Mouse (Mus musculus): ENCODE measurements at regions not wholly inside any gene's neighbourhood (a gene's known extent, or its start where the extent isn't known, plus 50 kb on each side); places are given as distances from the start of the nearest gene placed in this dataset.

GRCm38 (mm10) chr2:45222213-45222612 lies 105.0 kb upstream of the Zeb2 start:
- ATAC-seq (ENCODE audit: insufficient number of reproducible peaks, low FRiP score, low TSS enrichment, low read depth), result no peak
- H3K27me3 ChIP-seq (ENCODE audit: control insufficient read depth, insufficient read depth, low read length), result no peaks in the 10 kb centered on the region
- no peak overlapping the region for H3K4me2 ChIP-seq (ENCODE audit: low read depth, severe bottlenecking)

GRCm38 (mm10) chr2:45219851-45220250 lies 102.7 kb upstream of the Zeb2 start:
- Histone ChIP-seq H3K4me3 (ENCODE audit: low read depth, low read length) (no peak overlapping the region), H3K9ac (ENCODE audit: low read length) (no peak overlapping the region), H3K36me3 (ENCODE audit: control insufficient read depth, insufficient read depth, low read length) (no peaks in the 10 kb centered on the region), H3K27ac (replicated peaks; ENCODE audit: low read depth, low read length) (no peak overlapping the region), H3K4me1 (ENCODE audit: control insufficient read depth, insufficient read depth, low read length) (0 out of 2 replicates have a peak, but pooled peaks cover 3% of the 10 kb centered on the region), H3K27me3 (ENCODE audit: control insufficient read depth, insufficient read depth, low read length) (no peaks in the 10 kb centered on the region), H3K4me2 (ENCODE audit: low read depth, severe bottlenecking) (no peak overlapping the region), H3K9me3 (ENCODE audit: control insufficient read depth, low read length) (no peaks in the 10 kb centered on the region)
- WGBS, result 60% methylated on average over 5 of the region's 5 CpGs
- no peak for DNase-seq (ENCODE audit: low spot score)
- ATAC-seq (ENCODE audit: insufficient number of reproducible peaks, low FRiP score, low TSS enrichment, low read depth), result no peak

More at GRCm38 (mm10) chr2:45222213-45222612, 105.0 kb upstream of the Zeb2 start:
- Histone ChIP-seq H3K36me3 (ENCODE audit: control insufficient read depth, insufficient read depth, low read length) (no peaks in the 10 kb centered on the region), H3K9ac (ENCODE audit: low read length) (no peak overlapping the region), H3K9me3 (ENCODE audit: control insufficient read depth, low read length) (no peaks in the 10 kb centered on the region), H3K27ac (replicated peaks; ENCODE audit: low read depth, low read length) (no peak overlapping the region), H3K4me1 (ENCODE audit: control insufficient read depth, insufficient read depth, low read length) (0 out of 2 replicates have a peak, but pooled peaks cover 5% of the 10 kb centered on the region), H3K4me3 (ENCODE audit: low read depth, low read length) (no peak overlapping the region)
- no peak for DNase-seq (ENCODE audit: low spot score)
- WGBS, result 77% methylated on average over 13 of the region's 13 CpGs

- Histone ChIP-seq H3K4me1 (ENCODE audit: control insufficient read depth, insufficient read depth, low read length) (no peaks in the 10 kb centered on the region), H3K9ac (ENCODE audit: low read length) (no peak overlapping the region), H3K4me3 (ENCODE audit: low read depth, low read length) (no peak overlapping the region), H3K27ac (replicated peaks; ENCODE audit: low read depth, low read length) (no peak overlapping the region), H3K9me3 (ENCODE audit: control insufficient read depth, low read length) (no peaks in the 10 kb centered on the region), H3K27me3 (ENCODE audit: control insufficient read depth, insufficient read depth, low read length) (no peaks in the 10 kb centered on the region), H3K36me3 (ENCODE audit: control insufficient read depth, insufficient read depth, low read length) (no peaks in the 10 kb centered on the region), H3K4me2 (ENCODE audit: low read depth, severe bottlenecking) (no peak overlapping the region)
- DNase-seq (ENCODE audit: low spot score), result no peak
- ATAC-seq (ENCODE audit: insufficient number of reproducible peaks, low FRiP score, low TSS enrichment, low read depth), result no peak
- WGBS, result 83% methylated on average over 2 of the region's 2 CpGs
These were observed 95.6 kb upstream of the Zeb2 start for GRCm38 (mm10) chr2:45212833-45213232.

- Histone ChIP-seq H3K9me3 (ENCODE audit: control insufficient read depth, low read length) (no peaks in the 10 kb centered on the region), H3K4me2 (ENCODE audit: low read depth, severe bottlenecking) (no peak overlapping the region), H3K27me3 (ENCODE audit: control insufficient read depth, insufficient read depth, low read length) (no peaks in the 10 kb centered on the region), H3K4me1 (ENCODE audit: control insufficient read depth, insufficient read depth, low read length) (no peaks in the 10 kb centered on the region), H3K4me3 (ENCODE audit: low read depth, low read length) (no peak overlapping the region), H3K36me3 (ENCODE audit: control insufficient read depth, insufficient read depth, low read length) (no peaks in the 10 kb centered on the region), H3K27ac (replicated peaks; ENCODE audit: low read depth, low read length) (no peak overlapping the region), H3K9ac (ENCODE audit: low read length) (no peak overlapping the region)
- no peak for DNase-seq (ENCODE audit: low spot score)
- 89% methylated on average over 6 of the region's 6 CpGs for WGBS
- ATAC-seq (ENCODE audit: insufficient number of reproducible peaks, low FRiP score, low TSS enrichment, low read depth), result no peak
These were observed 91.3 kb upstream of the Zeb2 start for GRCm38 (mm10) chr2:45208526-45208925.

GRCm38 (mm10) chr2:45205756-45206155 lies 88.6 kb upstream of the Zeb2 start:
- ATAC-seq (ENCODE audit: insufficient number of reproducible peaks, low FRiP score, low TSS enrichment, low read depth), result no peak
- H3K36me3 ChIP-seq (ENCODE audit: control insufficient read depth, insufficient read depth, low read length), result no peaks in the 10 kb centered on the region
- DNase-seq (ENCODE audit: low spot score), result no peak
- H3K27me3 ChIP-seq (ENCODE audit: control insufficient read depth, insufficient read depth, low read length), result no peaks in the 10 kb centered on the region
- H3K4me2 ChIP-seq (ENCODE audit: low read depth, severe bottlenecking), result no peak overlapping the region
- no peak overlapping the region for H3K9ac ChIP-seq (ENCODE audit: low read length)
- H3K4me3 ChIP-seq (ENCODE audit: low read depth, low read length), result no peak overlapping the region
- no peaks in the 10 kb centered on the region for H3K9me3 ChIP-seq (ENCODE audit: control insufficient read depth, low read length)
- no peak overlapping the region for H3K27ac ChIP-seq (replicated peaks; ENCODE audit: low read depth, low read length)
- WGBS, result 36% methylated on average over 6 of the region's 6 CpGs
- no peaks in the 10 kb centered on the region for H3K4me1 ChIP-seq (ENCODE audit: control insufficient read depth, insufficient read depth, low read length)

GRCm38 (mm10) chr2:45205211-45205610 lies 88.0 kb upstream of the Zeb2 start:
- no peak overlapping the region for H3K9ac ChIP-seq (ENCODE audit: low read length)
- no peaks in the 10 kb centered on the region for H3K4me1 ChIP-seq (ENCODE audit: control insufficient read depth, insufficient read depth, low read length)
- H3K4me2 ChIP-seq (ENCODE audit: low read depth, severe bottlenecking), result no peak overlapping the region
- DNase-seq (ENCODE audit: low spot score), result peak; percentile 55
- WGBS, result 10% methylated on average over 3 of the region's 3 CpGs
- H3K36me3 ChIP-seq (ENCODE audit: control insufficient read depth, insufficient read depth, low read length), result no peaks in the 10 kb centered on the region
- H3K27me3 ChIP-seq (ENCODE audit: control insufficient read depth, insufficient read depth, low read length), result no peaks in the 10 kb centered on the region
- H3K4me3 ChIP-seq (ENCODE audit: low read depth, low read length), result no peak overlapping the region
- no peaks in the 10 kb centered on the region for H3K9me3 ChIP-seq (ENCODE audit: control insufficient read depth, low read length)
- 0 out of 2 replicates have a peak, but pooled peaks have one; percentile 60 for ATAC-seq (ENCODE audit: insufficient number of reproducible peaks, low FRiP score, low TSS enrichment, low read depth)
- no peak overlapping the region for H3K27ac ChIP-seq (replicated peaks; ENCODE audit: low read depth, low read length)

- Histone ChIP-seq H3K36me3 (ENCODE audit: control insufficient read depth, insufficient read depth, low read length) (no peaks in the 10 kb centered on the region), H3K4me1 (ENCODE audit: control insufficient read depth, insufficient read depth, low read length) (no peaks in the 10 kb centered on the region), H3K27me3 (ENCODE audit: control insufficient read depth, insufficient read depth, low read length) (no peaks in the 10 kb centered on the region), H3K9ac (ENCODE audit: low read length) (no peak overlapping the region), H3K9me3 (ENCODE audit: control insufficient read depth, low read length) (no peaks in the 10 kb centered on the region), H3K4me2 (ENCODE audit: low read depth, severe bottlenecking) (no peak overlapping the region), H3K27ac (replicated peaks; ENCODE audit: low read depth, low read length) (no peak overlapping the region), H3K4me3 (ENCODE audit: low read depth, low read length) (no peak overlapping the region)
- DNase-seq (ENCODE audit: low spot score), result no peak
- ATAC-seq (ENCODE audit: insufficient number of reproducible peaks, low FRiP score, low TSS enrichment, low read depth), result no peak
- WGBS, result 69% methylated on average over 13 of the region's 13 CpGs
These were observed 80.9 kb upstream of the Zeb2 start for GRCm38 (mm10) chr2:45197955-45198631.

GRCm38 (mm10) chr2:45197342-45197741 lies 80.1 kb upstream of the Zeb2 start:
- Histone ChIP-seq H3K27me3 (ENCODE audit: control insufficient read depth, insufficient read depth, low read length) (no peaks in the 10 kb centered on the region), H3K27ac (replicated peaks; ENCODE audit: low read depth, low read length) (no peak overlapping the region), H3K36me3 (ENCODE audit: control insufficient read depth, insufficient read depth, low read length) (no peaks in the 10 kb centered on the region), H3K4me2 (ENCODE audit: low read depth, severe bottlenecking) (no peak overlapping the region), H3K9me3 (ENCODE audit: control insufficient read depth, low read length) (no peaks in the 10 kb centered on the region), H3K9ac (ENCODE audit: low read length) (no peak overlapping the region), H3K4me3 (ENCODE audit: low read depth, low read length) (no peak overlapping the region), H3K4me1 (ENCODE audit: control insufficient read depth, insufficient read depth, low read length) (no peaks in the 10 kb centered on the region)
- no peak for DNase-seq (ENCODE audit: low spot score)
- no peak for ATAC-seq (ENCODE audit: insufficient number of reproducible peaks, low FRiP score, low TSS enrichment, low read depth)
- WGBS, result 84% methylated on average over 10 of the region's 10 CpGs

GRCm38 (mm10) chr2:45196511-45196910 lies 79.3 kb upstream of the Zeb2 start:
- DNase-seq (ENCODE audit: low spot score) (no peak), ATAC-seq (ENCODE audit: insufficient number of reproducible peaks, low FRiP score, low TSS enrichment, low read depth) (no peak)
- H3K9me3 ChIP-seq (ENCODE audit: control insufficient read depth, low read length), result no peaks in the 10 kb centered on the region
- no peaks in the 10 kb centered on the region for H3K4me1 ChIP-seq (ENCODE audit: control insufficient read depth, insufficient read depth, low read length)
- no peaks in the 10 kb centered on the region for H3K27me3 ChIP-seq (ENCODE audit: control insufficient read depth, insufficient read depth, low read length)
- no peak overlapping the region for H3K9ac ChIP-seq (ENCODE audit: low read length)
- H3K4me3 ChIP-seq (ENCODE audit: low read depth, low read length), result no peak overlapping the region
- H3K36me3 ChIP-seq (ENCODE audit: control insufficient read depth, insufficient read depth, low read length), result no peaks in the 10 kb centered on the region
- H3K27ac ChIP-seq (replicated peaks; ENCODE audit: low read depth, low read length), result no peak overlapping the region
- H3K4me2 ChIP-seq (ENCODE audit: low read depth, severe bottlenecking), result no peak overlapping the region
- whole genome bisulfite sequencing, result 91% methylated on average over 4 of the region's 4 CpGs

Data from limb, embryonic 11.5 days (tissue).